Mouse (Mus musculus): ENCODE measurements around the gene Klhl2. TPM values are rescaled to one million over a fixed set of nuclear protein-coding genes. Genes with fewer than 3 reads are reported as not detected.
A peak's percentile ranks its signal among the peaks of the same experiment; 100 is the strongest.

Klhl2 gene
- total and polyA plus RNA-seq, 2 experiments: 11.4 to 31.0 TPM

- H3K79me2 ChIP-seq (ENCODE audit: control insufficient read depth, insufficient read depth, low read length): peaks cover 5% of the 10 kb centered on the region; the same call in 1 of the 2 replicates
- peaks cover 5% of the 10 kb centered on the region for H3K36me3 ChIP-seq (ENCODE audit: control insufficient read depth, insufficient read depth, low read length)
- no peak overlapping the region for H3K9ac ChIP-seq (ENCODE audit: low read depth, low read length)
- 82% methylated on average over 9 of the region's 9 CpGs for WGBS
- TF ChIP-seq POLR2A (IDR thresholded peaks at IDR 0.05; ENCODE audit: extremely low read depth, insufficient read depth, low read length): no peak
- no peak for TF ChIP-seq CTCF (IDR thresholded peaks at IDR 0.05; ENCODE audit: low read depth, low read length)
- no peak overlapping the region for H3K27ac ChIP-seq (replicated peaks; ENCODE audit: insufficient read depth, low read depth, low read length)
- peak; percentile 50 for DNase-seq (ENCODE audit: extremely low read depth, low read depth, low spot score)
- no peak overlapping the region for H3K4me3 ChIP-seq (ENCODE audit: insufficient read depth, low read depth, low read length)
- H3K27me3 ChIP-seq (ENCODE audit: control insufficient read depth, insufficient read depth, low read length): no peaks in the 10 kb centered on the region
- no peaks in the 10 kb centered on the region for H3K4me1 ChIP-seq (ENCODE audit: control insufficient read depth, insufficient read depth, low read length)
Measured at GRCm38 (mm10) chr8:64767047-64767446, 82.8 kb downstream of the Klhl2 start.

GRCm38 (mm10) chr8:64764075-64764474, 85.7 kb downstream of the Klhl2 start:
- Histone ChIP-seq H3K4me3 (ENCODE audit: insufficient read depth, low read depth, low read length) (no peak overlapping the region), H3K27ac (replicated peaks; ENCODE audit: insufficient read depth, low read depth, low read length) (no peak overlapping the region)
- WGBS: 79% methylated on average over 9 of the region's 9 CpGs

GRCm38 (mm10) chr8:64762751-64763150, 87.1 kb downstream of the Klhl2 start:
- no peak overlapping the region for H3K4me3 ChIP-seq (ENCODE audit: insufficient read depth, low read depth, low read length)
- no peak for DNase-seq (ENCODE audit: extremely low read depth, low read depth, low spot score)
- WGBS: 61% methylated on average over 1 of the region's 1 CpGs
- no peaks in the 10 kb centered on the region for H3K4me1 ChIP-seq (ENCODE audit: control insufficient read depth, insufficient read depth, low read length)
- H3K36me3 ChIP-seq (ENCODE audit: control insufficient read depth, insufficient read depth, low read length): peaks cover 11% of the 10 kb centered on the region
- H3K27ac ChIP-seq (replicated peaks; ENCODE audit: insufficient read depth, low read depth, low read length): no peak overlapping the region
- TF ChIP-seq CTCF (IDR thresholded peaks at IDR 0.05; ENCODE audit: low read depth, low read length) (no peak), POLR2A (IDR thresholded peaks at IDR 0.05; ENCODE audit: extremely low read depth, insufficient read depth, low read length) (no peak)
- H3K9ac ChIP-seq (ENCODE audit: low read depth, low read length): no peak overlapping the region
- H3K27me3 ChIP-seq (ENCODE audit: control insufficient read depth, insufficient read depth, low read length): no peaks in the 10 kb centered on the region
- peaks cover 5% of the 10 kb centered on the region; the same call in 1 of the 2 replicates for H3K79me2 ChIP-seq (ENCODE audit: control insufficient read depth, insufficient read depth, low read length)

More at GRCm38 (mm10) chr8:64764075-64764474, 85.7 kb downstream of the Klhl2 start:
- Histone ChIP-seq H3K36me3 (ENCODE audit: control insufficient read depth, insufficient read depth, low read length) (peaks cover 8% of the 10 kb centered on the region), H3K4me1 (ENCODE audit: control insufficient read depth, insufficient read depth, low read length) (no peaks in the 10 kb centered on the region), H3K79me2 (ENCODE audit: control insufficient read depth, insufficient read depth, low read length) (peaks cover 5% of the 10 kb centered on the region; the same call in 1 of the 2 replicates), H3K27me3 (ENCODE audit: control insufficient read depth, insufficient read depth, low read length) (no peaks in the 10 kb centered on the region), H3K9ac (ENCODE audit: low read depth, low read length) (no peak overlapping the region)
- DNase-seq (ENCODE audit: extremely low read depth, low read depth, low spot score): no peak
- TF ChIP-seq POLR2A (IDR thresholded peaks at IDR 0.05; ENCODE audit: extremely low read depth, insufficient read depth, low read length) (no peak), CTCF (IDR thresholded peaks at IDR 0.05; ENCODE audit: low read depth, low read length) (no peak)

- H3K27me3 ChIP-seq (ENCODE audit: control insufficient read depth, insufficient read depth, low read length): no peaks in the 10 kb centered on the region
- 0 out of 2 replicates have a peak, but pooled peaks cover 2% of the 10 kb centered on the region for H3K79me2 ChIP-seq (ENCODE audit: control insufficient read depth, insufficient read depth, low read length)
- DNase-seq (ENCODE audit: extremely low read depth, low read depth, low spot score): peak; percentile 90
- no peaks in the 10 kb centered on the region for H3K4me1 ChIP-seq (ENCODE audit: control insufficient read depth, insufficient read depth, low read length)
- WGBS: 29% methylated on average over 8 of the region's 8 CpGs
- H3K9ac ChIP-seq (ENCODE audit: low read depth, low read length): no peak overlapping the region
- peaks cover 13% of the 10 kb centered on the region for H3K36me3 ChIP-seq (ENCODE audit: control insufficient read depth, insufficient read depth, low read length)
- TF ChIP-seq CTCF (IDR thresholded peaks at IDR 0.05; ENCODE audit: low read depth, low read length) (peak; percentile 78), POLR2A (IDR thresholded peaks at IDR 0.05; ENCODE audit: extremely low read depth, insufficient read depth, low read length) (no peak)
- H3K4me3 ChIP-seq (ENCODE audit: insufficient read depth, low read depth, low read length): no peak overlapping the region
- no peak overlapping the region for H3K27ac ChIP-seq (replicated peaks; ENCODE audit: insufficient read depth, low read depth, low read length)
Measured at GRCm38 (mm10) chr8:64761430-64761829, 88.4 kb downstream of the Klhl2 start.

GRCm38 (mm10) chr8:64757956-64758355, 91.9 kb downstream of the Klhl2 start:
- no peak for DNase-seq (ENCODE audit: extremely low read depth, low read depth, low spot score)
- peaks cover 30% of the 10 kb centered on the region for H3K36me3 ChIP-seq (ENCODE audit: control insufficient read depth, insufficient read depth, low read length)
- H3K27ac ChIP-seq (replicated peaks; ENCODE audit: insufficient read depth, low read depth, low read length): no peak overlapping the region
- WGBS: 96% methylated on average over 15 of the region's 15 CpGs
- H3K79me2 ChIP-seq (ENCODE audit: control insufficient read depth, insufficient read depth, low read length): 0 out of 2 replicates have a peak, but pooled peaks cover 3% of the 10 kb centered on the region
- TF ChIP-seq CTCF (IDR thresholded peaks at IDR 0.05; ENCODE audit: low read depth, low read length): no peak
- no peak for TF ChIP-seq POLR2A (IDR thresholded peaks at IDR 0.05; ENCODE audit: extremely low read depth, insufficient read depth, low read length)
- H3K27me3 ChIP-seq (ENCODE audit: control insufficient read depth, insufficient read depth, low read length): no peaks in the 10 kb centered on the region
- H3K4me3 ChIP-seq (ENCODE audit: insufficient read depth, low read depth, low read length): no peak overlapping the region
- no peaks in the 10 kb centered on the region for H3K4me1 ChIP-seq (ENCODE audit: control insufficient read depth, insufficient read depth, low read length)
- H3K9ac ChIP-seq (ENCODE audit: low read depth, low read length): no peak overlapping the region

GRCm38 (mm10) chr8:64746215-64747058, 103.4 kb downstream of the Klhl2 start:
- H3K4me1 ChIP-seq (ENCODE audit: control insufficient read depth, insufficient read depth, low read length): peaks cover 7% of the 10 kb centered on the region
- no peaks in the 10 kb centered on the region for H3K27me3 ChIP-seq (ENCODE audit: control insufficient read depth, insufficient read depth, low read length)
- peak overlapping the region; percentile 92 for H3K27ac ChIP-seq (replicated peaks; ENCODE audit: insufficient read depth, low read depth, low read length)
- WGBS: 29% methylated on average over 10 of the region's 10 CpGs
- H3K36me3 ChIP-seq (ENCODE audit: control insufficient read depth, insufficient read depth, low read length): peaks cover 32% of the 10 kb centered on the region
- no peaks in the 10 kb centered on the region for H3K79me2 ChIP-seq (ENCODE audit: control insufficient read depth, insufficient read depth, low read length)
- DNase-seq (ENCODE audit: extremely low read depth, low read depth, low spot score): peak; percentile 92
- peak overlapping the region; percentile 57 for H3K9ac ChIP-seq (ENCODE audit: low read depth, low read length)
- no peak for TF ChIP-seq CTCF (IDR thresholded peaks at IDR 0.05; ENCODE audit: low read depth, low read length)
- no peak for TF ChIP-seq POLR2A (IDR thresholded peaks at IDR 0.05; ENCODE audit: extremely low read depth, insufficient read depth, low read length)
- H3K4me3 ChIP-seq (ENCODE audit: insufficient read depth, low read depth, low read length): no peak overlapping the region
